Mouse (Mus musculus) forebrain, embryonic 10.5 days (tissue): ENCODE measurements around the gene Stx11. TPM values are rescaled to one million over a fixed set of nuclear protein-coding genes. Genes with fewer than 3 reads are reported as not detected.
"Not testable (repeated sequence)": the region's sequence is repeated elsewhere in the genome, so short reads cannot be mapped to it uniquely, and the experiment has no call there.

Source experiments
- DNase-seq: peaks from one replicate; pipeline ENCODE4 v3.0.0-alpha.2; 2017; ENCODE audit warnings: low spot score; ENCODE audit errors: extremely low spot score
- H3K27ac ChIP-seq: fragments of 300-500 bp; sonication (generic); 2 replicates; pipeline ENCODE4 v1.5.1; 2016; ENCODE audit warnings: mild to moderate bottlenecking
- H3K27me3 ChIP-seq: fragments of 300-500 bp; sonication (generic); 2 replicates; pipeline ENCODE4 v1.6.1; 2016; ENCODE audit warnings: mild to moderate bottlenecking; ENCODE audit not compliant: poor library complexity, severe bottlenecking
- H3K36me3 ChIP-seq: fragments of 300-500 bp; sonication (generic); replicated peaks from 2 replicates; pipeline ENCODE4 v1.6.1; 2016; ENCODE audit warnings: mild to moderate bottlenecking, moderate library complexity
- H3K4me1 ChIP-seq: fragments of 300-500 bp; sonication (generic); 2 replicates; pipeline ENCODE4 v1.6.1; 2016
- H3K4me3 ChIP-seq: fragments of 300-500 bp; sonication (generic); 2 replicates; pipeline ENCODE4 v1.5.1; 2016; ENCODE audit warnings: mild to moderate bottlenecking, moderate library complexity
- H3K9me3 ChIP-seq: fragments of 300-500 bp; sonication (generic); 2 replicates; pipeline ENCODE4 v1.6.1; 2016; ENCODE audit warnings: mild to moderate bottlenecking, moderate library complexity
- WGBS: fragments of 180-500 bp; shearing (Covaris S2); methylation state at CpG from one replicate; pipeline ENCODE4 v1.1.7; 2016; 5-methylcytosine and 5-hydroxymethylcytosine counted together
- polyA plus RNA-seq: library from polyadenylated mRNA; unstranded; fragments of >200 nt; fragmentation: Nextera tagmentation; extraction: Ambion mirVana; gene quantifications from 2 replicates; pipeline ENCODE4 v1.2.1, GENCODE M21; 2016

The Stx11 gene
- polyA plus RNA-seq, 1 experiment from 2014 or later: 1.8 TPM

- Histone ChIP-seq H3K27ac (no peak overlapping the region), H3K4me1 (no peaks in the 10 kb centered on the region), H3K9me3 (no peaks in the 10 kb centered on the region), H3K27me3 (no peaks in the 10 kb centered on the region), H3K36me3 (no peaks in the 10 kb centered on the region), H3K4me3 (no peak overlapping the region)
- DNase-seq: no peak
- WGBS: 80% methylated on average over 9 of the region's 9 CpGs
These were observed 13.7 kb upstream of the Stx11 start for GRCm38 (mm10) chr10:12977787-12978212.

GRCm38 (mm10) chr10:12976552-12976951 is 12.5 kb upstream of the Stx11 start:
- Histone ChIP-seq H3K4me3 (no peak overlapping the region), H3K27ac (no peak overlapping the region), H3K36me3 (no peaks in the 10 kb centered on the region), H3K27me3 (no peaks in the 10 kb centered on the region), H3K4me1 (no peaks in the 10 kb centered on the region), H3K9me3 (no peaks in the 10 kb centered on the region)
- 94% methylated on average over 7 of the region's 7 CpGs for WGBS
- DNase-seq: no peak

- no peak overlapping the region for H3K4me3 ChIP-seq
- 91% methylated on average over 7 of the region's 7 CpGs for WGBS
- no peaks in the 10 kb centered on the region for H3K36me3 ChIP-seq
- no peaks in the 10 kb centered on the region for H3K9me3 ChIP-seq
- H3K27me3 ChIP-seq: no peaks in the 10 kb centered on the region
- no peak for DNase-seq
- H3K27ac ChIP-seq: no peak overlapping the region
- no peaks in the 10 kb centered on the region for H3K4me1 ChIP-seq
These were observed 11.9 kb upstream of the Stx11 start for GRCm38 (mm10) chr10:12975957-12976356.

GRCm38 (mm10) chr10:12975461-12975860 is 11.4 kb upstream of the Stx11 start:
- H3K27ac ChIP-seq: no peak overlapping the region
- H3K9me3 ChIP-seq: no peaks in the 10 kb centered on the region
- H3K4me1 ChIP-seq: no peaks in the 10 kb centered on the region
- H3K27me3 ChIP-seq: no peaks in the 10 kb centered on the region
- H3K4me3 ChIP-seq: no peak overlapping the region
- DNase-seq: no peak
- no peaks in the 10 kb centered on the region for H3K36me3 ChIP-seq
- 90% methylated on average over 3 of the region's 3 CpGs for WGBS

GRCm38 (mm10) chr10:12974572-12974971 is 10.5 kb upstream of the Stx11 start:
- no peaks in the 10 kb centered on the region for H3K36me3 ChIP-seq
- no peak overlapping the region for H3K27ac ChIP-seq
- DNase-seq: no peak
- no peaks in the 10 kb centered on the region for H3K4me1 ChIP-seq
- WGBS: 92% methylated on average over 6 of the region's 6 CpGs
- H3K9me3 ChIP-seq: no peaks in the 10 kb centered on the region
- no peak overlapping the region for H3K4me3 ChIP-seq
- H3K27me3 ChIP-seq: no peaks in the 10 kb centered on the region

- H3K4me3 ChIP-seq: no peak overlapping the region
- H3K27ac ChIP-seq: no peak overlapping the region
- peaks cover 11% of the 10 kb centered on the region for H3K4me1 ChIP-seq
- DNase-seq: no peak
- H3K27me3 ChIP-seq: peaks cover 49% of the 10 kb centered on the region
- no peaks in the 10 kb centered on the region for H3K9me3 ChIP-seq
- no peaks in the 10 kb centered on the region for H3K36me3 ChIP-seq
- WGBS: 82% methylated on average over 5 of the region's 5 CpGs
These were observed 1.6 kb upstream of the Stx11 start for GRCm38 (mm10) chr10:12965669-12966180.

GRCm38 (mm10) chr10:12963362-12964147 is 543 bp downstream of the Stx11 start:
- WGBS: 7% methylated on average over 29 of the region's 29 CpGs
- peaks cover 11% of the 10 kb centered on the region for H3K4me1 ChIP-seq
- no peaks in the 10 kb centered on the region for H3K9me3 ChIP-seq
- H3K27ac ChIP-seq: peak overlapping the region; percentile 81
- H3K27me3 ChIP-seq: peaks cover 49% of the 10 kb centered on the region
- peak overlapping the region; percentile 63 for H3K4me3 ChIP-seq
- DNase-seq: peak; percentile 29
- H3K36me3 ChIP-seq: no peaks in the 10 kb centered on the region

- H3K4me1 ChIP-seq: peaks cover 11% of the 10 kb centered on the region
- peaks cover 49% of the 10 kb centered on the region for H3K27me3 ChIP-seq
- H3K4me3 ChIP-seq: no peak overlapping the region
- H3K36me3 ChIP-seq: no peaks in the 10 kb centered on the region
- no peak overlapping the region for H3K27ac ChIP-seq
- H3K9me3 ChIP-seq: no peaks in the 10 kb centered on the region
- no peak for DNase-seq
These were observed 1.9 kb downstream of the Stx11 start for GRCm38 (mm10) chr10:12962238-12962637.

- Histone ChIP-seq H3K4me3 (no peak overlapping the region), H3K27ac (no peak overlapping the region), H3K4me1 (peaks cover 11% of the 10 kb centered on the region), H3K27me3 (peaks cover 49% of the 10 kb centered on the region), H3K9me3 (no peaks in the 10 kb centered on the region), H3K36me3 (no peaks in the 10 kb centered on the region)
- no peak for DNase-seq
- 89% methylated on average over 8 of the region's 8 CpGs for WGBS
These were observed 2.6 kb downstream of the Stx11 start for GRCm38 (mm10) chr10:12961546-12961945.

GRCm38 (mm10) chr10:12957271-12957670 is 6.8 kb downstream of the Stx11 start:
- H3K27me3 ChIP-seq: peaks cover 15% of the 10 kb centered on the region
- H3K4me1 ChIP-seq: no peaks in the 10 kb centered on the region
- 82% methylated on average over 4 of the region's 4 CpGs for WGBS
- H3K36me3 ChIP-seq: no peaks in the 10 kb centered on the region
- no peak overlapping the region for H3K4me3 ChIP-seq
- DNase-seq: no peak
- H3K27ac ChIP-seq: no peak overlapping the region
- no peaks in the 10 kb centered on the region for H3K9me3 ChIP-seq

GRCm38 (mm10) chr10:12955831-12956230 is 8.3 kb downstream of the Stx11 start:
- Histone ChIP-seq H3K9me3 (no peaks in the 10 kb centered on the region), H3K27ac (no peak overlapping the region), H3K36me3 (no peaks in the 10 kb centered on the region), H3K27me3 (peaks cover under 1% of the 10 kb centered on the region), H3K4me1 (no peaks in the 10 kb centered on the region), H3K4me3 (no peak overlapping the region)
- DNase-seq: no peak
- 69% methylated on average over 1 of the region's 1 CpGs for WGBS

- not testable (repeated sequence) for H3K4me3 ChIP-seq, H3K27me3 ChIP-seq, H3K36me3 ChIP-seq, DNase-seq, H3K4me1 ChIP-seq, H3K9me3 ChIP-seq, H3K27ac ChIP-seq
- WGBS: 69% methylated on average over 4 of the region's 4 CpGs
These were observed 12.7 kb downstream of the Stx11 start for GRCm38 (mm10) chr10:12951358-12951757.

- no peaks in the 10 kb centered on the region for H3K36me3 ChIP-seq
- H3K27ac ChIP-seq: no peak overlapping the region
- WGBS: 81% methylated on average over 7 of the region's 7 CpGs
- H3K27me3 ChIP-seq: peaks cover 3% of the 10 kb centered on the region; the same call in 1 of the 2 replicates
- H3K9me3 ChIP-seq: no peaks in the 10 kb centered on the region
- DNase-seq: no peak
- H3K4me3 ChIP-seq: no peak overlapping the region
- no peaks in the 10 kb centered on the region for H3K4me1 ChIP-seq
These were observed 14.8 kb downstream of the Stx11 start for GRCm38 (mm10) chr10:12949299-12949698.
